Mouse (Mus musculus): Measurements from ENCODE around the gene Lrig3. TPM values are rescaled to one million over a fixed set of nuclear protein-coding genes. Genes with fewer than 3 reads are reported as not detected.

Gene Lrig3
- total RNA-seq, 2 experiments from 2014 or later, result 3.0 to 3.2 TPM

GRCm38 (mm10) chr10:125999561-125999960 lies 33.6 kb downstream of the Lrig3 start:
- no peak for DNase-seq (ENCODE audit: low spot score in 2 of 2)

GRCm38 (mm10) chr10:126000861-126001390 lies 35.0 kb downstream of the Lrig3 start:
- no peak for DNase-seq (ENCODE audit: low spot score in 2 of 2)

GRCm38 (mm10) chr10:126002081-126002755 lies 36.2 kb downstream of the Lrig3 start:
- DNase-seq (ENCODE audit: low spot score in 2 of 2), result no peak

- peak; percentile 22 to 43 for DNase-seq (ENCODE audit: low spot score in 2 of 2)
Observed at GRCm38 (mm10) chr10:126002818-126003506, 37.0 kb downstream of the Lrig3 start.

- no peak for DNase-seq (ENCODE audit: low spot score in 2 of 2)
Observed at GRCm38 (mm10) chr10:126003857-126004256, 37.9 kb downstream of the Lrig3 start.

- peak in 1 of 2 experiments; percentile 23 for DNase-seq (ENCODE audit: low spot score in 2 of 2)
Observed at GRCm38 (mm10) chr10:126013667-126014066, 47.7 kb downstream of the Lrig3 start.

- no peak for DNase-seq (ENCODE audit: low spot score in 2 of 2)
Observed at GRCm38 (mm10) chr10:126014673-126015072, 48.7 kb downstream of the Lrig3 start.

GRCm38 (mm10) chr10:126015644-126016043 lies 49.7 kb downstream of the Lrig3 start:
- no peak for DNase-seq (ENCODE audit: low spot score in 2 of 2)

- no peak for DNase-seq (ENCODE audit: low spot score in 2 of 2)
Observed at GRCm38 (mm10) chr10:126019350-126019991, 53.5 kb downstream of the Lrig3 start.

GRCm38 (mm10) chr10:126028574-126029440 lies 62.8 kb downstream of the Lrig3 start:
- DNase-seq (ENCODE audit: low spot score in 2 of 2), result no peak

GRCm38 (mm10) chr10:126029441-126030114 lies 63.6 kb downstream of the Lrig3 start:
- DNase-seq (ENCODE audit: low spot score in 2 of 2), result no peak

GRCm38 (mm10) chr10:126056881-126057280 lies 90.9 kb downstream of the Lrig3 start:
- DNase-seq (ENCODE audit: low spot score in 2 of 2), result no peak

GRCm38 (mm10) chr10:126062812-126063211 lies 96.8 kb downstream of the Lrig3 start:
- DNase-seq (ENCODE audit: low spot score in 2 of 2), result no peak

Small RNA genes within 50 kb of the gene (microRNA-seq; reads per million reads assigned to microRNA genes)
- gene Gm22183, result 0 reads per million in 2 experiments

All from left cerebral cortex, adult 18-20 months (tissue).